Mouse (Mus musculus) cerebellum, adult 2 months (tissue): Measurements from ENCODE around the gene Srbd1.

Source experiments
- CTCF ChIP-seq: fragments of 200-500 bp; IDR thresholded peaks from 2 replicates; pipeline ENCODE4 v1.5.1; 2011; ENCODE audit warnings: low read depth, mild to moderate bottlenecking, control low read depth, low read length, moderate library complexity, borderline replicate concordance; ENCODE audit not compliant: insufficient read depth
- POLR2A ChIP-seq: fragments of 200-500 bp; IDR thresholded peaks from 2 replicates; pipeline ENCODE4 v1.6.1; 2011; ENCODE audit warnings: low read length, control low read depth, borderline replicate concordance; ENCODE audit not compliant: insufficient read depth

GRCm38 (mm10) chr17:86067444-86067843 lies 77.5 kb downstream of the Srbd1 start:
- TF ChIP-seq CTCF (no peak), POLR2A (no peak)
